Mouse (Mus musculus): Measurements from ENCODE around the gene Slc9a8.

GRCm38 (mm10) chr2:167386456-167386855, 35.1 kb upstream of the Slc9a8 start:
- no peak for TF ChIP-seq POLR2A (IDR thresholded peaks at IDR 0.05; ENCODE audit: extremely low read depth, insufficient read depth, low read length)
- TF ChIP-seq CTCF (IDR thresholded peaks at IDR 0.05; ENCODE audit: low read depth, low read length): no peak

Measured in liver, adult 2 months (tissue).